Mouse (Mus musculus): ENCODE measurements around the gene Cyb5r1.
A peak's percentile ranks its signal among the peaks of the same experiment; 100 is the strongest.

Cyb5r1 gene

DNA sequence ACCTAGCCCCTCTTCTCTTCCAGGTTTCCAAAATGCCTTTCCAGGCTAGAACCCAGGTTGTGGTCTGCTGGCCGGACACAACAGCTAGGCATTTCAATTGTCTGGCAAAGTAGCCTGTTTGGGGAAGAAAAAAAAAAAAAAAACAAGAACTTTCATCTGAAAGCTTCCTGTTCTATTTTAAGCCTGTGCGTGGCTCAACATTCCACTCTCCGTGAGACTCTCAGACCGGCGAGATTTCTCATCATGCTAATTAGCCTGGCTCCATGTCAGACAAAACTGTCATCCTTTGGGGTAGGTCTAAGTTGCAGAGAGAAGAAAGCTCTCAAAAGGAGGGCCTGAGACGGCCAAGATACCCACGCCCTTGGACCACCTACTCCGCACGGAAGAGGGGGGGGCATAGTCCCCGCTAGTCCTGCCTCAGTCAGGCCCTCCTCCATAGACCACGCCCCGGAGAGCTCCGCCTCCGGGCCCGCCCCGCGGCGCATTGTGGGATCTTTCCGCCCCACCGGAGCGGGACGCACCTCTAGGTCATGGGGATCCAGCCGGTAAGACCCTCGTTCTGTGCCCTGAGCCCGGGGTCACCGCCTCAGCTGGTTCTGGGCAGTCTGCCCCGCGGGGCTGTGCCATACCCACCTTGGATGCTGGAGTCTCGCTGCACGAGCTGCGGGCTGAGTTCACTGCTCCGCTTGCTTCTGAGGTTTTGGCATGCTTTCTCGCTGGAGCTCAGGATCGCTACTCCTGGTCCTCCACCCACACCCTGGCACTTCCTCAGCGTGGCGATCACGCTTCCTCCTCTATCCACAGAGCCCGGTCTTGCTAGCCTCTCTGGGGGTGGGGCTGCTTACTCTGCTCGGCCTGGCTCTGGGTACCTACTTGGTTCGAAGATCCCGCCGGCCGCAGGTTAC is at the start of gene Cyb5r1:
Gene Cyb5r1 (plus strand): TSS at position 51 of the 905 bp plus-strand sequence.
- DNase-seq, result peak; percentile 75 to 76

DNA sequence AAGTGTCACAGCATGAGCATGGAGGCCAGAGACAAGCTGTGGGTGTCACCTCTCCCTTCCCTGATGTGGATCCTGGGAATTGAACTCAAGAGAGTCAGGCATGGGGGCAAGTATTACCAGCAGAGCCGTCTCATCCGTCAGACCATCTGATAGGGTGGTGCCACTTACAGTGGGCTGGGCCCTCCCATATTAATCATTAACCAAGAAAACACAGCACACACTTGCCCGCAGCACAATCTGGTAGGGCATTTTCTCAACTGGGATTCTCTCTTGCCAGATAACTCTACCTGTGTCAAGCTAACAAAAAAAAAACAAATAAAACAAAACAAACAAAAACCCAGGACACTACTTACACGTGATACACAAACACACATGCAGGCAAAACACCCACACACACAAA is 47.9 kb upstream of the Cyb5r1 start:
- no peak for DNase-seq

DNA sequence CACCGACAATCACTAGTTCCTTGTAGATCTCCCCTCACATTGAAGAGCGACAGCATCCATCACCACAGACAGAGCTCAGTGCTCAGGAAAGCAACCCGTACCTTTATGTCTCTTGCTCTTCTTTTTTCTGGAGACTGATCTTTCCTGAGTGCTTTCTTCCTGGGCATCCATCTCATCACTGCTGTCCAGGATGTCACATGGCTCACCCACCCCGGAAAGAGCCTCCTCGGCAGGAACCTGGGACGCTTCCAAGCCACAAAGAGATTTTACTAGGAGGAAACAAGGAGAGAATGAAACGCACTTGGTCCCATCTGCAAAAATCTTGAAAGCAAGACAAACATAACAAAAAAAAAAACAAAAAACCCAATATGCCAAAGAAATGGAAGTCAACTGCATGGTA is 44.7 kb upstream of the Cyb5r1 start:
- DNase-seq, result no peak

DNA sequence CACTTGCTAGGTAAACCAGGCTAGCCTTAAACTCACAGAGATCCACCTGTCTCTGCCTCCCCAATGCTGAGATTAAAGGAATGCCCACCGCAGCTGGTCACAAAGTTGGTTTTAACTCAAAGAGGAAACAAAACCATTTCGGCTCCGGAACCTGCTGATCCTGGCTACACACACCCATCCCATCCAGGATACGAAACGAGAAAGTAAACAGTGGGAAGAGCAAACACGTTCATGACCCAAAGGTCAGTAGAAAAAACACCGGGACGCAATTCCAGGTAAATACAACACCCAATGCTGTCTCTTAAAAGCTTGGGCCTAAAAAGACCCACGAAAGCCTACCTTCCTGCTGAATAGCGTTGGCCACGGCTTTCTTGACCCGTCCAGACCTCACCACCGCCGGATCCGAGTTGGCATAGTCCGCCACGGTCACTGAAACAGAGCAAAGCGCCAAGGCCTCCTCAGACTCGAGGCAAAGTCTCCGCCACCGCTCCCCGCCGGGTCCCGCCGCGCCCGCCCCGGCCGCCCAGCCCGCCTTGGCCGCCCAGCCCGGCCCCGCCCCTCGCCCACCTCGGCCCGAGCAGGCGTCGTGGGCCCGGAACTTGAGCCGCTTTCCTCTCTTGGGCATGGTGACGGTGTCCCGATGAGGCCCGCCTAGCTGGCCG is 44.0 kb upstream of the Cyb5r1 start:
- no peak for DNase-seq

DNA sequence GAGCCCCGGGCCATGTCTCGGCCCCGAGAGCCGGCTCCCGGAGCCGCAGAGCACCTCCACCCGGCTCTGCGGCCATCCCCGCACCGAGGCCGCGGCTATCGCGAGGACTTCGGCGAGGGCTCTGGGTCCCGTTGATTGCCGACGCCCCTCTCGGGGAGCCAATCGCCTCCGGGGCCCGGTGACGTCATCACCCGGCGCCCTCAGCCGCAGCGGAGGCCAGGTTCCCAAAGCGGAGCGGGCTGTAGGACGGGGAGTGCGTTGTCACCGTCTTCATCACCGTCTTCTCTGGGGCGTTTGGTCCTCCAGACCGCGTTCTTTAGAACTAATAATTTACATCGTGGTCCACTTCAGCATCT is 43.5 kb upstream of the Cyb5r1 start, which contains the start of gene Tmem183a:
Gene Tmem183a (minus strand): TSS at position 123 of the 356 bp plus-strand sequence.
- DNase-seq, result peak; percentile 95 to 99

DNA sequence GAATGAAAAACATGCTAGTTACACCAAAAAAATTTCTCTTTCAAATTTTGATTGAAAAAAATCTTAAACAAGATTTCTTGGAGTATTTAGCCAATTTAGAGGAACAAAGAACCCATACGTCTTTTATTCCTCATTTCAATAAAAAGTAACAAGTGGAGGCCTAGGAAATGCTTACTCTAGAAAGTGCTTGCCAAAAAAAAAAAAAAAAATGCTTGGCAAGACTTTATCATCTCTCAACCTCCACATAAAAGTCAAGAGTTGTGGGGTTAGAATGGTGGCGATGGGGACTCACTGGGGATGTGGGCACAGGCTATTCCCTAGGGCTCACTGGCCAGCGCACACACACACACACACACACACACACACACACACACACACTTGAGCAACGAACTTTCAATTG is 42.2 kb upstream of the Cyb5r1 start:
- DNase-seq, result no peak

DNA sequence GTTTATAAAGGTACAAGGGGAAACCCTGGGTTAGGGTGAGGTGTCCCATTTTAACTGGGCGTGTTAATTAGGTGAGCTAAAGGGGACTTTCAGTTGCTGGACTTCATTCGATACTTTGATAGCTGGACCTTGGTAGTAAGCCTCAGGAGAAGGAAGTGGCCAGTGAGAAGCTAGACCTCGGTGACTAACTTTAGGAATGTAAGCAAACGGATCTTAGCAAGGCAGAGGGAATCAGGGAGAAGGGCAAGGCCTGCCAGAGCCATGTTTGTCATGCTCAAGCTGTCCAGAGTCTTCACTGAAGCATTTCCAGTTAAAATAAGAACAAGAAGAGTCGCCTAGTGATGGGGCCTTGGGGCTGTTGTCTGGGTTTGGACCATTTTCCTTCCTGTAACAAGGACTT is 39.9 kb upstream of the Cyb5r1 start:
- no peak for DNase-seq

DNA sequence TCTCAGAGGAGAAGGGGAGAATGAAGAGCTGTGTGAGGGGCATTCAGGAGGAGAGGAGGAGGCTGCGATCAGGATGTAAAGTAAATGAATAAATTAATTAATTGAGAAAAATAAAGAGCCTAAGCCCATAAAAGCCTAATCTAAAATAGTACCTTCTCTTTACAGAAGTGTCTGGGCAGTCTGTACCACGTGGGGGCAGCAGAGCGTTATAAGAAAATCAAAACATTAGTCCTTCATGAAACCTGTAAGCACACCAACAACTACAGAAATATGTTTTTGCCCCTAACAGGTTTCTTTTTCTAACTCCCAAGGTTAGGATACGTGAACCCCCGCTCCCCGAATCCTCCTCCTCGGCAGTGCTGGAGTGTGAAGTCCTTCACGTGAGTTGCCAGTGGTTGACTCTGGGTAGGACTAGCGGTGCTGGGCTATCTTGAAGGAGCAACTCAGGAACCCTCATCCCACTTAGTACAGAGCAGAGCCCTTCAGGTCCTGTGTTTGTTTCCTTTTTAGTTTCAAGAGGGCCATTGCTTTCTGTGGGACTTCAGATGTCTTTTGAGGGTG is 36.5 kb upstream of the Cyb5r1 start:
- peak; percentile 49 to 53 for DNase-seq

DNA sequence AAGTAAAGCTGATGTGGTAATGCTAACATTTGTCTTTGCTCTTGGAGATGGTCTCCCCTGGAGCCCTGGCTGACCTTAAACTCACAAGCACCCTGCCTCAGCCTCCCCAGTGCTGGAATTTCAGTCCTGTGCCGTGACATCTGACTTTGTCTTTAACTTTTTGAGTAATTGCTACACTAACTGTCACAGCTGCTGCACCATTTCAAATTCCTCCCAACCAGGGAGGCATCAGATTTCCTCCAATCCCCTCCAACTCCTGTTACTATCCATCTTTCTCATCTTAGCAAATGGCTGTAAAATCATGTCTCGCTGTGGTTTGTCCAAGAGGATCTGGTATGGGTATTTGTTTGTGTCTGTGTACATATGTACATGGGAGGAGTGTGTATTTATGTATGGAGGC is 31.2 kb upstream of the Cyb5r1 start:
- no peak for DNase-seq

DNA sequence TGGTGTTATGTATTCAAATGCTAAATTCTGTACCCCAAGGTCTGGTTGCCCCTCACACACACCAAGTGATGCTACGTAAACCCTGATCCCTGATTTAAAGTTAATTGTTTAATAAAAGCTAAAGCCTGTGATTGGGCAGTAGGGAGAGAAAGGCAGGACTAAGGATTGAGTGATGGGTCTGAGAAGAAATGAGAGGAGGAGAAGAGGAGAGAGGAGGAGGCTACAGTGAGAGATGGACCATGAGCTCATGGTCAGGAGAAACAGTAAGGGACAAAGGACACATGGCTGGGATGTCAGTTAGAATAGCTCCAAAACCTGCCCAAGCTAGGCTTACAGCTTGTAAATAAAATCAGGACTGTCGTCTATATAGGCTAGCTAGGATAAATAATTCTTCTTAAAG is 24.3 kb upstream of the Cyb5r1 start:
- DNase-seq, result no peak

DNA sequence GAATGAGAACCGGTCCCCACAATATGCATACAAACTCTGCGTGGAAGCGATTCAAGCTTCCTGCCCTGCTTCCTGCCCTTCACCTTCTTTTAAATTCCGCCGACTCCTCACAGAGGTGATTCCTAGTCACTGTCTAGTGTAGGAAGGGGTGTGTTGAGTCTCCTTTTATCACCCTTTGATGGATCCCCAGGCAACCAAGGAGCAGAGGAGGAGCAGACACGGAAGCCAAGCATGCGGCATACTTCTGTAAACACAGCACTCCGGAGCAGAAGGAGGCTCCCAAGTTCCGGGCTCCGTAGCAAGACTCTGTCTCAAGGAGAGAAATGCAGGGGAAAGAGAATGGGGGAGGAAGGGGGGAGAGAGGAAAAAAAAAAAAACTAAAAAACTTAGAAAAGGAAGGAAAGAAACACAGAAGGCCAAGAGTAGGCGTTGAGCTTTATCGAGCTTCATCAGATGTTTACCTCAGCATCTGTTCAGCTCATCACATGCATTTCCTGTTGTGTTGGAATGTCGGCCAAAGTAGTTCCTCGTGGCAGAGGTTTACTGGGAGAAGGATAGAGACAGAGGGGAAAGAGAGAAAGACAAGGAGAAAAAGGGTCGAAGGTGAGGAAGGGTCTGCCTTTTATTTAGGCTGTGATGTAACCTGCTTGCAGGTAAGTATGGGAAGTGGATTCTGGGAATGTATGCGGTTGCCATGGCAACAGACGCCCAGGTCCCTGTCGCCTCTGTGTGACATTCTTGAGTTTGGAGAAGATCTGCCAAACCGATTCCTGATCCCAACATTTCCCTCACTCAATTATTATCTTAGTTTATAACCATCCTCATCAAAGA is 23.3 kb upstream of the Cyb5r1 start:
- peak; percentile 10 to 25 for DNase-seq

DNA sequence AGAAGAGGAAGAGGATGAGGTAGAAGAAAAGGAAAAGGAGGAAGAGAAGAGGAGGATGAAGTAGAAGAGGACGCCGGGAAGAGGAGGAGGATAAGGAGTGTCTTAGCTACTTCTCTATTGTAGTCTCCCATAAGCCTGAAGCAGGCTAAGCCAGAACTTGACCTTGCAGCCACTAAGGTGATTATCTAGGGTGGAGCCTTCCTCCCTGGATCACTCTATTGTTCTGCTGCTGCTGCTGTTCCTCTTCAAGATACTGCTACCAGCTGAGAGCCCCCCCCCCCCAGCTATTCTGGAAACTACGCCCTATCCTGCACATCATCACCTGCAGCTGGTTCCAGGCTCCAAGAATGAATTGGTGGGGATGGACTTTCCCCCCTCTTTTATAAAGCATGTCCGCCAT is 20.8 kb upstream of the Cyb5r1 start:
- no peak for DNase-seq

DNA sequence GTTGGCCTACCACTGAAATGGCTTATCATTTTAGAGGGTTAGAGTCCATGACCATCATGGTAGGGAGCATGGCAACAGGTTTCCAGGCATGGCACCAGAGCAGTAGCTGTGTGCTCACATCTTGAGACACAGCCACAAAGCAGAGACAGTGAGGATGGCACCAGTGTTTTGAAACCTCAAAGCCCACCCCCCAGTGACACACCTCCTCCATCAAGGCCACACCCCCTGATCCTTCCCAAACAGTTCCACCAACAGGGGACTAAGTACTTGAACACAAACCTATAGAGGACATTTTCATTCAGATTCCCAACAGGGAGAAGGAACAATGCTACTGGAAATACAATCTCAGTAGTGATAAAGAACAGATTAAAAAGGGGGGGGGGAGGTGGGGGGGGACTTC is 20.2 kb upstream of the Cyb5r1 start:
- DNase-seq, result no peak

DNA sequence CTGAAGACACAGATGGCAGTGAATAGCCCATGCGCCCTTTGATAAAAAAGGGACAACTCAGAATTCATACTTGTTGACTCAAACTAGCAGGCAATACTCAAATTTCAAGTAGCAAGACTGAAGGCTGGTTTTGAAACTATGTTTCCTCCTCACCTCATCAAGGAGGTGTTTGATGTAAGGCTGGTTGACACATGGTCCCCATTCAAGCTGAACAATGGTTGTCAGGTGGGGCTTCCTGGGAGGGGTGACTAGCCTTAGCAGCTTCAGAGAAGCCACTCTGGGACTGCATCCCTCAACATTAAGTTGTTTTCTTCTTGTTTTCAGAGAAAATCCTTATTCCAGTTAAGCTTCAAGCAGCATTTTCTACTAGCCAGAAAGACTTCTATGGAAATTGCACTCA is 19.7 kb upstream of the Cyb5r1 start, which contains the start of gene 4933406M09Rik:
Gene 4933406M09Rik (plus strand): TSS at position 275 of the 400 bp plus-strand sequence.
- DNase-seq, result no peak

DNA sequence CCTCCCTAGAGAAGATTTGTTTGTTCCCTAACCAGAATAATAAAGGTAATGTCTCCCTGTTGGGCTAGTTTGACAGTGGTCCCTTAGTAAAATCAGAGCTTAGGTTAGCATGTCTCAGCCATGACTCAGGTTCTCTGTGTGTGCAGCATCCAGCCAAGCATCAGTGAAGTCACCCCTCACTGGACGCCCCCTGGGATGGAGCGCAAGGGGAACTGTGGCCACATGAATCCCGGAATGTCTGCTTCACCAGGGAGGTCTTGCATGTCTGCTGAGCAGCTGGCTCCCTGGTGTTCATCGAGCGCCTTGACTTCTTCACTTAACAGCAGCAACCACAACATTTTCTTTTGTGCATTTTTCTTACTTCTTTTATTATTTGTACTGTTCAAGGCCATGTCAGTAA is 11.5 kb upstream of the Cyb5r1 start:
- DNase-seq, result no peak

DNA sequence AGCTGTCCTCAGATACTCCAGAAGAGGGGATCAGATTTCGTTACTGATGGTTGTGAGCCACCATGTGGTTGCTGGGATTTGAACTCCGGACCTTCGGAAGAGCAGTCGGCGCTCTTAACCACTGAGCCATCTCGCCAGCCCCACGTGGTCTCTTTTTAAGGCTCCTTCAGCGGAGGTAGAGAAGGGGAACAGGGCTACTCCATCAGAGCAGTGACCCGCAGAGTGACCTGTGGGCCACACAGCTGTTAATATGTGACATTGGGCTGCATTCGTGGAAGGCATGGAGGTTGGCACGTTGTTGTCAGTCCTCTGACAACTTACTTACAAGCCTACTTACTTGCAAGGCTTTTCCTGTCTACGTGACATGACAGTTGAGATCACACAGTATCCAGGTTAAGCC is 7.1 kb upstream of the Cyb5r1 start:
- DNase-seq, result no peak

DNA sequence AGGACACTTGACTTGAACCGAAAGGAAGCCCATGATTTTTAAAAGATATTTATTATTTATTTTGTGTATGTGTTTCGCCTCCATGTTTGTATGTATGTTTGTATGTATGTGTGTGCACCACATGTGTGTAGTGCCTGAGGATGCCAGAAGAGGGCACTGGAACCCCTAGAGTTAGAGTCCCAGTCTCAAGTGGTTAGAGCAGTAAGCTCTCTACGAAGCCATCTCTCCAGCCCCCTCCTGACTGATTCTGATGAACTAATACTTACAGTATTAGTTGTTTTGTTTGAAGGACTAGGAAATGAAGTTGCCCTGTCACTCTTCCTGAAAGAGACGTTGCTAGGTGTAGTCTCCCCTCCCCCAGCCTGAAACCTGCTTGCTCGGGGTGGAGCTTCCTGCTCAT is 5.6 kb upstream of the Cyb5r1 start:
- DNase-seq, result no peak

DNA sequence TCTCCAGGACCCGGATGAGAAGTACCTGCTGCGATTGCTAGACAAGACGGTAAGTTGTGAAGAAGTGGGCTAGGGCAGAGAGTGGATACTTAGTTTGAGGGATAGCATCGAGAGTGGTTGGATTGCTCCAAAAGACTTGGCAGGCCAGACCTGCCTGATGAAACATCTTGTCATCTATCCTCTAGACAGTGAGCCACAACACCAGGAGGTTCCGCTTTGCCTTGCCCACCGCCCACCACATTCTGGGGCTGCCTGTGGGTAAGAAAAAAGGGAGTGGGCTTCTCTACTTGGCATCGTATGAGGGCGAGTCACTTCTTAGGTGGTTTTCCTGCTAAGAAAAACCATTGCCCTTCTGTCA is 1.0 kb downstream of the Cyb5r1 start:
- no peak for DNase-seq

DNA sequence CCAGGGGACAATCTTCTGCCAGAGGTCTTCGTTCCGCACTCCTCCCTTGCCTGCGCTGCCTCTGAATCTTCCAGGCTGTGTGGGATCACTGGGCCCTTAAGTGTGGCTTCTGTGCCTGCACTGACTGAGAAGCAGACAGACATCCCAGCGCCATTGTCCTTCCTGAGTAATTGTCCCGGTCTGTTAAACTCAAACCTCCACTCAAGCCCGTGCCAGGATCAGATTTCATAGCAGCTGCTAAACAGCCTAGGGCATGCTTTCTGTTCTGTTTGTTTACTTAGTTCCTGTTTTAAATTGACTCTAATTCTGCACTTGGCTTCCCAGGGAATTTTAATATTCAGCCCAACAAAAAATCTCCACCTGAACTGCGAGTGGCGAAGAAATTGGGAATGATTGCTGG is 2.7 kb downstream of the Cyb5r1 start:
- no peak for DNase-seq

DNA sequence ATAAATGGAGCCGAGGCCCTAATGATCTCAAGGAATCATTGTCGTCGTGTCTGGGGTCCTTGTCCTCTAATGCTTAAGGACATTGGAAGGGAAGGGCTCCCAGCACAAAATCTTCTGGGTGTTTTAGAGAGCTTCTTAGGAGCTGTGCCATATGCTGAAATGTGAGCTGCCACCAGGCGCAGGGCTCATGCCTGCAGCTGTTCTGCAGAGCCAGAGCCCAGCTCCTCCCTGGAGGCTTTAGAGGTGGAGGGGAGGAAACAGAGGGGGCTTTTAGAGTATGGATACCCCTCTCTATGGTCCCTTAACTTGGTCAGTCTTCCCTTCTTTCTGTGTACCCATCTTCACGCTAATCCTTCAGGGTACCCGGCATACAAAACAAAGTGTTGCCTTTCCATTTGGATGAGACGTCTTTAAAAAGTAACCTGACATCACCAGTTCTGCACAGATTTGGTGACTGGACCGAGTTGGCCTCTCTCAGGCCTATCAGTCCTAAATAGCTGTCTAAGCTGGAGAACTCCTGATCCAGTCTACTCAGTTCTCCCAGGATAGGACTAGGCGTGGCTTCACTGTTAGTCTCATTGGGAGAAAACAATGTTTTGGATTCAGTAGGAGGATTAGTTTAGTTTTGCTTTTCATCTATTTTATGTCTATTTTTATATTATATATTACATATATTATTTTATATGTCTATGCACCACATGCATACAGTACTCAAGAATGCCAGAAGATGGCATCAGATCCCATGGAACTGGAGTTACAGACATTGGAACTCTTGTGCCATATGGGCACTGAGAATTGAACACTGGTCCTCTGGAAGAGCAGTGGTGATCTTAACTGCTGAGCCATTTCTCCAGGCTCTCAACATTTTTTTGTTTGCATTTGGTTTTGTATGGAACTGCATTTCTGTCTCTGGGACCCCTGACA is 6.6 kb downstream of the Cyb5r1 start:
- DNase-seq, result no peak

DNA sequence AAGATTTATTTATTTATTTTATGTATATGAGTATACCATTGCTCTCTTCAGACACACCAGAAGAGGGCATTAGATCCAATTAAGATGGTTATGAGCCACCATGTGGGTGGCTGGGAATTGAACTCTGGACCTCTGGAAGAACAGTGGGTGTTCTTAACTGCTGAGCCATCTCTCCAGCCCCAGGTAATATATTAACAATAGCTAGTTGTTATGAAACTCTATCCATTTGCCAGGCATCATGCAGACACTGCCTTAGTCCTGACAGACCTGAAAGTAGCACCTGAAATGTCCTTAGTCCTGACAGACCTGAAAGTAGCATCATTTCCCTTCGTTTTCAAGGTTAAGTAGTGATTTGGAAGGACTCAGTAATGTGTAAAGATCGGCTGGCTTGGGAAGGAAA is 8.7 kb downstream of the Cyb5r1 start:
- DNase-seq, result no peak

All from cerebellum, adult 18-20 months (tissue).